ENCODE assay signal across 14 mouse cellular contexts in genomic region chr7:68593344-68594016, GRCm38 (mm10).
DNase-seq lines count a peak whose midpoint lies in the region; ATAC-seq and TF ChIP-seq lines count a peak whose summit lies in the region.
"Had no signal": no experiment of that assay in that cellular context is flagged by ENCODE, and none has a peak within 500 bp of the region (broad histone marks: within the 10 kb centered on the region; RNA-seq: fewer than 3 reads in every experiment).

No protein-coding gene starts in this region.

- H3K9me3 ChIP-seq in forebrain, embryonic 13.5 days (replicated peaks), result no peaks in the 10 kb centered on the region
- no peaks in the 10 kb centered on the region for H3K9me3 ChIP-seq in forebrain, embryonic 11.5 days (ENCODE audit: control insufficient read depth, low read length)
- no peaks in the 10 kb centered on the region for H3K9me3 ChIP-seq in lung, embryonic 14.5 days (ENCODE audit: low read depth, low read length)
- H3K9me3 ChIP-seq in hindbrain, embryonic 16.5 days (ENCODE audit: control insufficient read depth, low read length), result no peaks in the 10 kb centered on the region
- H3K9me3 ChIP-seq: liver, embryonic 12.5 days had no signal

- WGBS in forebrain, embryonic 13.5 days, result 42% methylated on average over 15 of the region's 15 CpGs
- WGBS in forebrain, embryonic 11.5 days, result 55% methylated on average over 15 of the region's 15 CpGs
- WGBS in lung, embryonic 14.5 days, result 40% methylated on average over 15 of the region's 15 CpGs
- WGBS in hindbrain, embryonic 16.5 days, result 30% methylated on average over 15 of the region's 15 CpGs

- no peak for TF ChIP-seq CTCF in lung, embryonic 14.5 days (IDR thresholded peaks at IDR 0.05; ENCODE audit: low read depth)

- no peak overlapping the region for H3K4me3 ChIP-seq in forebrain, embryonic 13.5 days
- no peak overlapping the region for H3K4me3 ChIP-seq in forebrain, embryonic 11.5 days (ENCODE audit: low read depth, low read length)
- H3K4me3 ChIP-seq in lung, embryonic 14.5 days (ENCODE audit: low read depth, low read length), result no peak overlapping the region
- H3K4me3 ChIP-seq in hindbrain, embryonic 16.5 days (ENCODE audit: low read length), result no peak overlapping the region
- H3K4me3 ChIP-seq: liver, embryonic 12.5 days had no signal

- H3K4me1 ChIP-seq in forebrain, embryonic 13.5 days, result 0 out of 2 replicates have a peak, but pooled peaks cover 4% of the 10 kb centered on the region
- H3K4me1 ChIP-seq in forebrain, embryonic 11.5 days (replicated peaks; ENCODE audit: control insufficient read depth, insufficient read depth, low read length), result 0 out of 2 replicates have a peak, but pooled peaks cover 2% of the 10 kb centered on the region
- no peaks in the 10 kb centered on the region for H3K4me1 ChIP-seq in lung, embryonic 14.5 days (ENCODE audit: insufficient read depth)
- H3K4me1 ChIP-seq in hindbrain, embryonic 16.5 days (ENCODE audit: control insufficient read depth, insufficient read depth, low read depth, low read length), result no peaks in the 10 kb centered on the region
- H3K4me1 ChIP-seq: liver, embryonic 12.5 days had no signal

- no peak for DNase-seq in forebrain, embryonic 11.5 days (ENCODE audit: low spot score)
- peak; percentile 9 for DNase-seq in lung, embryonic 14.5 days
- DNase-seq in lung, postnatal 25 days (ENCODE audit: low spot score), result no peak
- peak; percentile 71 for DNase-seq in retina, postnatal 1 day
- DNase-seq in cerebellum, adult 11 months, result no peak
- DNase-seq: adrenal gland, postnatal 14 days; gastrocnemius, postnatal 25 days; lung, postnatal 10 days; thymus, adult 2 months had no signal

- no peaks in the 10 kb centered on the region for H3K27me3 ChIP-seq in forebrain, embryonic 13.5 days
- H3K27me3 ChIP-seq in forebrain, embryonic 11.5 days (ENCODE audit: control insufficient read depth, insufficient read depth, low read length), result no peaks in the 10 kb centered on the region
- H3K27me3 ChIP-seq in lung, embryonic 14.5 days (ENCODE audit: insufficient read depth, low read length), result no peaks in the 10 kb centered on the region
- H3K27me3 ChIP-seq in hindbrain, embryonic 16.5 days (replicated peaks; ENCODE audit: control insufficient read depth, insufficient read depth, low read length), result no peaks in the 10 kb centered on the region
- H3K27me3 ChIP-seq: liver, embryonic 12.5 days had no signal

- H3K4me2 ChIP-seq in forebrain, embryonic 13.5 days, result no peak overlapping the region
- no peak overlapping the region for H3K4me2 ChIP-seq in forebrain, embryonic 11.5 days (ENCODE audit: low read depth, low read length, severe bottlenecking)
- H3K4me2 ChIP-seq in lung, embryonic 14.5 days, result peak overlapping the region; percentile 31; the same call in 1 of the 2 replicates
- peak overlapping the region; percentile 31 for H3K4me2 ChIP-seq in hindbrain, embryonic 16.5 days (ENCODE audit: low read length)
- H3K4me2 ChIP-seq: liver, embryonic 12.5 days had no signal

- H3K27ac ChIP-seq in forebrain, embryonic 13.5 days, result no peak overlapping the region
- H3K27ac ChIP-seq in forebrain, embryonic 11.5 days (ENCODE audit: low read depth, low read length), result no peak overlapping the region
- H3K27ac ChIP-seq in lung, embryonic 14.5 days (ENCODE audit: low read depth), result no peak overlapping the region
- no peak overlapping the region for H3K27ac ChIP-seq in hindbrain, embryonic 16.5 days (ENCODE audit: low read depth, low read length)
- H3K27ac ChIP-seq: liver, embryonic 12.5 days had no signal

- 0 out of 2 replicates have a peak, but pooled peaks have one; percentile 43 for ATAC-seq in forebrain, embryonic 13.5 days
- ATAC-seq in forebrain, embryonic 11.5 days (replicated peaks; ENCODE audit: low FRiP score), result no peak
- ATAC-seq in lung, embryonic 14.5 days (ENCODE audit: insufficient read depth), result no peak
- ATAC-seq in hindbrain, embryonic 16.5 days, result peak; percentile 54; the same call in 1 of the 2 replicates
- ATAC-seq in megakaryocyte, adult 5-6 weeks (ENCODE audit: poor library complexity, severe bottlenecking), result no peak
- ATAC-seq: inflammation-experienced regulatory T-cells, adult 6 months; liver, embryonic 12.5 days had no signal

- H3K36me3 ChIP-seq in forebrain, embryonic 13.5 days (ENCODE audit: poor library complexity, severe bottlenecking), result no peaks in the 10 kb centered on the region
- no peaks in the 10 kb centered on the region for H3K36me3 ChIP-seq in forebrain, embryonic 11.5 days (ENCODE audit: control insufficient read depth, insufficient read depth, low read length)
- H3K36me3 ChIP-seq in lung, embryonic 14.5 days (ENCODE audit: insufficient read depth), result no peaks in the 10 kb centered on the region
- no peaks in the 10 kb centered on the region for H3K36me3 ChIP-seq in hindbrain, embryonic 16.5 days (ENCODE audit: control insufficient read depth, insufficient read depth, low read length)
- H3K36me3 ChIP-seq: liver, embryonic 12.5 days had no signal

- no peak overlapping the region for H3K9ac ChIP-seq in forebrain, embryonic 13.5 days
- H3K9ac ChIP-seq in forebrain, embryonic 11.5 days (ENCODE audit: low read length), result no peak overlapping the region
- H3K9ac ChIP-seq in lung, embryonic 14.5 days, result no peak overlapping the region
- H3K9ac ChIP-seq in hindbrain, embryonic 16.5 days (ENCODE audit: low read depth, low read length), result no peak overlapping the region
- H3K9ac ChIP-seq: liver, embryonic 12.5 days had no signal

Comparison
In these comparisons a context has a peak if more than half of its experiments do, and no peak if none do; other contexts are left out.
1. ATAC-seq: peak in forebrain, embryonic 13.5 days (single experiment) and hindbrain, embryonic 16.5 days (single experiment); none in forebrain, embryonic 11.5 days (single experiment), lung, embryonic 14.5 days (single experiment) and megakaryocyte, adult 5-6 weeks (single experiment).
2. DNase-seq: peak in lung, embryonic 14.5 days (single experiment) and retina, postnatal 1 day (single experiment); none in forebrain, embryonic 11.5 days (single experiment), lung, postnatal 25 days (single experiment) and cerebellum, adult 11 months (single experiment).
3. H3K4me2 ChIP-seq: peak in lung, embryonic 14.5 days (single experiment) and hindbrain, embryonic 16.5 days (single experiment); none in forebrain, embryonic 13.5 days (single experiment) and forebrain, embryonic 11.5 days (single experiment).